Mouse (Mus musculus): ENCODE data around the gene Rccd1.

DNA sequence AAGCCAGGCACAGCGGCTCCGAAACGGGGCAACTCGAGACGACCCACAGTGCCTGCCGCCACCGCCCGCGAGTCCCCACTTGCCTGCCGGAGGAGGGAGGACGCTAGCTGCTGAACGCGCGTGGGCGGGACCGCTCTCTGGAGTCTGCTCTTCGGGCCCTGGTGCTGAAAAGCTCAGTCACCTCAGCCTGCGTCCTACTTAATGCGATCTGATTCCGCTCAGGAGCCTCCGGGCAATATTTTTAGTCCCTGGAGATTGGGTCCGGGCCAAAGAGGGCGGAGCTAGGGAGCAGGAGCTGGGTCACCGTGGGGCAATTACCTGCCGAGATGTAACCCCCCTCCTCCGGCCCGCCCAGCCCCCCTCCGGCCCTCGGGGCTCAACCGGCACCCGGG, 46.4 kb upstream of the Rccd1 start:
- no peak for TF ChIP-seq CTCF (IDR thresholded peaks at IDR 0.05; ENCODE audit: low read depth)
- TF ChIP-seq EP300 (optimal IDR thresholded peaks at IDR 0.05): no peak
